In the genomic region with DNA sequence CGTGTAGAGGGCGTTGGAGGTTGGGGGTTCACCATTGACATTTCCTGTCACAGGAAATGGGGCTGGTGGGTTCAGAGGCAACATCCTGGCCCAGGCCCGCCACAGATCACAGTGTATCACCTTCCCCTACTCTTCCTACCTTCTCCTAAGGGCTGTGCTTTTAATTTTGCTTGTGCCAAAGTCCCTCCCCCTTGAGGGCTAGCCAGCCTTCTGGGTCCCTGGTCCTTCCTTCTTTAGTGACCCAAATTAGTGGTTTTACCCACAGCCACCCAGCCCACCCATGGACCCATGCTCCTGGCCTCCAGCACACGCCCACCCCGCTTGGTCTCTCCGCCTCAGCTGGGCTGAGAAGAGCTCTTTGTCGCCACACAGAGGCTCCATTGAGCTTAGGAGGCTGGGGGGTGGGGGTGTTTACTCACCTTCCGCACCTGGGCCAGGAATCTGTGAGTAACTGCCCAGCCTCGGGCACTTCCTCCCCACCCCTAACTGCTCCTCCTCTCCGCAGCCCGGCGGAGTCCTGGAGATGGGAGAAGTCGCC, we compare ENCODE assay signal across 9 mouse cellular contexts. TPM values are rescaled to one million over a fixed set of nuclear protein-coding genes. Genes with fewer than 3 reads are reported as not detected.
A peak's percentile ranks its signal among the peaks of the same experiment; 100 is the strongest.
DNase-seq lines count a peak whose midpoint lies in the region; ATAC-seq and TF ChIP-seq lines count a peak whose summit lies in the region.
"Had no signal": no experiment of that assay in that cellular context is flagged by ENCODE, and none has a peak within 500 bp of the region (broad histone marks: within the 10 kb centered on the region; RNA-seq: fewer than 3 reads in every experiment).

No protein-coding gene starts in this region.

- no peak for DNase-seq in heart, embryonic 10.5 days (ENCODE audit: low spot score)
- no peak for DNase-seq in heart, postnatal 14 days
- peak; percentile 88 for DNase-seq in naive thymus-derived CD4-positive, alpha-beta T cell, adult 2 months (ENCODE audit: low read depth)
- DNase-seq in retina, postnatal 1 day = no peak
- DNase-seq in layer of hippocampus, adult 8-10 months (ENCODE audit: low spot score in 2 of 2) = no peak

- H3K36me3 ChIP-seq in heart, embryonic 10.5 days = peaks cover 38% of the 10 kb centered on the region
- peaks cover 45% of the 10 kb centered on the region for H3K36me3 ChIP-seq in E14TG2a.4 (ENCODE audit: insufficient read depth, low read length)
- H3K36me3 ChIP-seq in intestine, embryonic 15.5 days = peaks cover 7% of the 10 kb centered on the region

- H3K27ac ChIP-seq in heart, embryonic 10.5 days = peak overlapping the region; percentile 59; the same call in 1 of the 2 replicates
- no peak overlapping the region for H3K27ac ChIP-seq in intestine, embryonic 15.5 days
- H3K27ac ChIP-seq: hindbrain, embryonic 15.5 days had no signal

- H3K4me3 ChIP-seq in heart, embryonic 10.5 days = peak overlapping the region; percentile 22; the same call in 1 of the 2 replicates
- H3K4me3 ChIP-seq in E14TG2a.4 (replicated peaks; ENCODE audit: low read length) = peak overlapping the region; percentile 71
- H3K4me3 ChIP-seq in intestine, embryonic 15.5 days (replicated peaks) = no peak overlapping the region
- H3K4me3 ChIP-seq: hindbrain, embryonic 15.5 days had no signal

- H3K4me2 ChIP-seq in intestine, embryonic 15.5 days (replicated peaks) = peak overlapping the region; percentile 28; the same call in 1 of the 2 replicates
- H3K4me2 ChIP-seq: hindbrain, embryonic 15.5 days had no signal

- no peak overlapping the region for H3K9ac ChIP-seq in intestine, embryonic 15.5 days
- H3K9ac ChIP-seq: hindbrain, embryonic 15.5 days had no signal

- intact Hi-C loops in heart, postnatal 14 days (cut with DNase I) = loop anchor here (10.0 kb wide), 1 partner anchor 318 kb away; a partner anchor contains a TSS

- no peaks in the 10 kb centered on the region for H3K9me3 ChIP-seq in heart, embryonic 10.5 days
- H3K9me3 ChIP-seq in E14TG2a.4 (ENCODE audit: low read length) = no peaks in the 10 kb centered on the region
- H3K9me3 ChIP-seq in intestine, embryonic 15.5 days = no peaks in the 10 kb centered on the region
- H3K9me3 ChIP-seq: hindbrain, embryonic 15.5 days had no signal

- no peak for TF ChIP-seq CTCF in E14TG2a.4 (conservative IDR thresholded peaks at IDR 0.05; ENCODE audit: low read length)

- peaks cover 44% of the 10 kb centered on the region for H3K4me1 ChIP-seq in heart, embryonic 10.5 days
- peaks cover 72% of the 10 kb centered on the region for H3K4me1 ChIP-seq in E14TG2a.4 (replicated peaks; ENCODE audit: low read depth, low read length)
- peaks cover 27% of the 10 kb centered on the region for H3K4me1 ChIP-seq in intestine, embryonic 15.5 days (replicated peaks)

- no peak for ATAC-seq in intestine, embryonic 15.5 days
- no peak for ATAC-seq in erythroblast, adult 5-6 weeks (replicated peaks; ENCODE audit: low FRiP score, poor library complexity, severe bottlenecking)

- 24% methylated on average over 13 of the region's 13 CpGs for WGBS in heart, embryonic 10.5 days
- 25% methylated on average over 13 of the region's 13 CpGs for WGBS in intestine, embryonic 15.5 days

- no peaks in the 10 kb centered on the region for H3K27me3 ChIP-seq in heart, embryonic 10.5 days (ENCODE audit: insufficient read depth, poor library complexity, severe bottlenecking)
- no peaks in the 10 kb centered on the region for H3K27me3 ChIP-seq in E14TG2a.4 (ENCODE audit: insufficient read depth, low read length)
- H3K27me3 ChIP-seq in intestine, embryonic 15.5 days (replicated peaks) = no peaks in the 10 kb centered on the region
- H3K27me3 ChIP-seq: hindbrain, embryonic 15.5 days had no signal

RNA-seq across cellular contexts. Expression of a gene that starts 4.6 kb away (rescaled TPM):
- polyA plus RNA-seq in heart, embryonic 10.5 days (2016; fragmentation: Nextera tagmentation; extraction: Ambion mirVana) = 83.4 and 87.5 TPM in 2 replicates
- total RNA-seq in heart, postnatal 14 days (2021) = 10 to 100 TPM; 76.1 to 78.7 TPM
- 76.5 and 77.7 TPM in 2 replicates for polyA plus RNA-seq in intestine, embryonic 15.5 days (2015; fragmentation: Nextera tagmentation; extraction: Ambion mirVana)
- 39.7 and 42.3 TPM in 2 replicates for total RNA-seq in erythroblast, adult 5-6 weeks (2015; ENCODE audit: low replicate concordance)
- 25.0 and 31.2 TPM in 2 replicates for total RNA-seq in erythroblast, adult 5-6 weeks (2017; ENCODE audit: low replicate concordance)
- 100 to 1,000 TPM in 1 of 4 experiments, 10 to 100 TPM in 3; 94.8 to 111 (median 99.3) TPM for total RNA-seq in layer of hippocampus, adult 8-10 months (2022)

RNA-seq across cellular contexts. Expression of a gene that starts 10.1 kb away (rescaled TPM):
- 0.26 and 0.40 TPM in 2 replicates for polyA plus RNA-seq in heart, embryonic 10.5 days (2016; fragmentation: Nextera tagmentation; extraction: Ambion mirVana)
- total RNA-seq in heart, postnatal 14 days (2021) = 1 to 10 TPM; 1.3 to 1.5 TPM
- polyA plus RNA-seq in intestine, embryonic 15.5 days (2015; fragmentation: Nextera tagmentation; extraction: Ambion mirVana) = 0.19 and 0.29 TPM in 2 replicates
- 0.84 and 0.96 TPM in 2 replicates for total RNA-seq in erythroblast, adult 5-6 weeks (2015; ENCODE audit: low replicate concordance)
- 0.43 TPM in 1 of 2 replicates, not detected in the other for total RNA-seq in erythroblast, adult 5-6 weeks (2017; ENCODE audit: low replicate concordance)
- total RNA-seq in layer of hippocampus, adult 8-10 months (2022) = under 1 TPM in 2 of 4 experiments, not detected in 2; 0.30 to 0.58 TPM

RNA-seq across cellular contexts. Expression of a gene that starts 23.1 kb away (rescaled TPM):
- 1,532 and 1,854 TPM in 2 replicates for polyA plus RNA-seq in heart, embryonic 10.5 days (2016; fragmentation: Nextera tagmentation; extraction: Ambion mirVana)
- total RNA-seq in heart, postnatal 14 days (2021) = 100 to 1,000 TPM; 529 to 548 TPM
- polyA plus RNA-seq in intestine, embryonic 15.5 days (2015; fragmentation: Nextera tagmentation; extraction: Ambion mirVana) = 2,486 and 2,546 TPM in 2 replicates
- total RNA-seq in erythroblast, adult 5-6 weeks (2015; ENCODE audit: low replicate concordance) = 474 and 634 TPM in 2 replicates
- 204 and 237 TPM in 2 replicates for total RNA-seq in erythroblast, adult 5-6 weeks (2017; ENCODE audit: low replicate concordance)
- total RNA-seq in layer of hippocampus, adult 8-10 months (2022) = 100 to 1,000 TPM; 518 to 648 (median 579) TPM

RNA-seq across cellular contexts. Expression of a gene that starts 37.0 kb away (rescaled TPM):
- not detected in 2 replicates for polyA plus RNA-seq in heart, embryonic 10.5 days (2016; fragmentation: Nextera tagmentation; extraction: Ambion mirVana)
- total RNA-seq in heart, postnatal 14 days (2021) = not detected
- not detected in 2 replicates for polyA plus RNA-seq in intestine, embryonic 15.5 days (2015; fragmentation: Nextera tagmentation; extraction: Ambion mirVana)
- total RNA-seq in erythroblast, adult 5-6 weeks (2015; ENCODE audit: low replicate concordance) = not detected in 2 replicates
- not detected in 2 replicates for total RNA-seq in erythroblast, adult 5-6 weeks (2017; ENCODE audit: low replicate concordance)
- not detected for total RNA-seq in layer of hippocampus, adult 8-10 months (2022)

RNA-seq across cellular contexts. Expression of a gene that starts 37.4 kb away (rescaled TPM):
- not detected in 2 replicates for polyA plus RNA-seq in heart, embryonic 10.5 days (2016; fragmentation: Nextera tagmentation; extraction: Ambion mirVana)
- total RNA-seq in heart, postnatal 14 days (2021) = not detected
- not detected in 2 replicates for polyA plus RNA-seq in intestine, embryonic 15.5 days (2015; fragmentation: Nextera tagmentation; extraction: Ambion mirVana)
- not detected in 2 replicates for total RNA-seq in erythroblast, adult 5-6 weeks (2015; ENCODE audit: low replicate concordance)
- total RNA-seq in erythroblast, adult 5-6 weeks (2017; ENCODE audit: low replicate concordance) = not detected in 2 replicates
- not detected for total RNA-seq in layer of hippocampus, adult 8-10 months (2022)
